Mouse (Mus musculus) embryonic facial prominence, embryonic 13.5 days (tissue): ENCODE data around the gene Srrm3. TPM values are rescaled to one million over a fixed set of nuclear protein-coding genes. Genes with fewer than 3 reads are reported as not detected.

Source experiments
- ATAC-seq: fragments of 200-750 bp; cut with Nextera tagmentation; 2 replicates; pipeline ENCODE4 v1.8.0; 2017; ENCODE audit warnings: low read depth; ENCODE audit not compliant: insufficient number of reproducible peaks, insufficient read depth, low FRiP score, low TSS enrichment
- H3K27ac ChIP-seq: fragments of 300-500 bp; sonication (generic); 2 replicates; pipeline ENCODE4 v1.5.1; 2015; ENCODE audit warnings: moderate library complexity, mild to moderate bottlenecking, inconsistent platforms
- H3K27me3 ChIP-seq: fragments of 300-500 bp; sonication (generic); 2 replicates; pipeline ENCODE4 v1.6.1; 2015; ENCODE audit warnings: mild to moderate bottlenecking, inconsistent platforms
- H3K36me3 ChIP-seq: fragments of 300-500 bp; sonication (generic); 2 replicates; pipeline ENCODE4 v1.6.1; 2015; ENCODE audit warnings: mild to moderate bottlenecking, inconsistent platforms
- H3K4me1 ChIP-seq: fragments of 300-500 bp; sonication (generic); 2 replicates; pipeline ENCODE4 v1.6.1; 2015; ENCODE audit warnings: inconsistent platforms
- H3K4me2 ChIP-seq: fragments of 300-500 bp; sonication (generic); 2 replicates; pipeline ENCODE4 v1.6.1; 2015; ENCODE audit warnings: moderate library complexity, mild to moderate bottlenecking, inconsistent platforms
- H3K4me3 ChIP-seq: fragments of 300-500 bp; sonication (generic); 2 replicates; pipeline ENCODE4 v1.5.1; 2015; ENCODE audit warnings: mild to moderate bottlenecking, inconsistent platforms
- H3K9ac ChIP-seq: fragments of 300-500 bp; sonication (generic); 2 replicates; pipeline ENCODE4 v1.6.1; 2015; ENCODE audit warnings: mild to moderate bottlenecking, inconsistent platforms
- H3K9me3 ChIP-seq: fragments of 300-500 bp; sonication (generic); 2 replicates; pipeline ENCODE4 v1.6.1; 2016; ENCODE audit warnings: inconsistent platforms
- WGBS: fragments of 180-500 bp; shearing (Covaris S2); methylation state at CpG from one replicate; pipeline ENCODE4 v1.1.7; 2015; ENCODE audit warnings: mixed read lengths; 5-methylcytosine and 5-hydroxymethylcytosine counted together
- polyA plus RNA-seq: library from polyadenylated mRNA; unstranded; fragments of >200 nt; fragmentation: Nextera tagmentation; extraction: Ambion mirVana; gene quantifications from 2 replicates; pipeline ENCODE4 v1.2.1, GENCODE M21; 2015

Srrm3 gene
- polyA plus RNA-seq, 1 experiment from 2014 or later, result 1.1 TPM

- no peak overlapping the region for H3K27ac ChIP-seq
- peaks cover 11% of the 10 kb centered on the region for H3K4me1 ChIP-seq
- no peak overlapping the region for H3K4me2 ChIP-seq
- ATAC-seq, result no peak
- WGBS, result 68% methylated on average over 4 of the region's 4 CpGs
- no peaks in the 10 kb centered on the region for H3K36me3 ChIP-seq
- H3K9me3 ChIP-seq, result no peaks in the 10 kb centered on the region
- H3K9ac ChIP-seq, result no peak overlapping the region
- H3K4me3 ChIP-seq, result no peak overlapping the region
- peaks cover 56% of the 10 kb centered on the region for H3K27me3 ChIP-seq
Measured at GRCm38 (mm10) chr5:135847460-135847859, 40.8 kb downstream of the Srrm3 start.

- Histone ChIP-seq H3K4me3 (no peak overlapping the region), H3K4me1 (peaks cover 11% of the 10 kb centered on the region), H3K4me2 (no peak overlapping the region), H3K27me3 (peaks cover 56% of the 10 kb centered on the region), H3K9me3 (no peaks in the 10 kb centered on the region), H3K36me3 (no peaks in the 10 kb centered on the region), H3K9ac (no peak overlapping the region), H3K27ac (no peak overlapping the region)
- ATAC-seq, result no peak
- WGBS, result 79% methylated on average over 3 of the region's 3 CpGs
Measured at GRCm38 (mm10) chr5:135847881-135848280, 41.2 kb downstream of the Srrm3 start.

GRCm38 (mm10) chr5:135851024-135851423 lies 44.3 kb downstream of the Srrm3 start:
- no peak overlapping the region; the same call in 1 of the 2 replicates for H3K9ac ChIP-seq
- under 1% methylated on average over 15 of the region's 15 CpGs for WGBS
- H3K4me2 ChIP-seq, result peak overlapping the region; percentile 15
- peaks cover 11% of the 10 kb centered on the region for H3K4me1 ChIP-seq
- H3K27ac ChIP-seq, result no peak overlapping the region
- no peak for ATAC-seq
- no peaks in the 10 kb centered on the region for H3K9me3 ChIP-seq
- H3K27me3 ChIP-seq, result peaks cover 86% of the 10 kb centered on the region
- H3K36me3 ChIP-seq, result no peaks in the 10 kb centered on the region
- 0 out of 2 replicates have a peak overlapping the region, but pooled peaks have one; percentile 4 for H3K4me3 ChIP-seq

GRCm38 (mm10) chr5:135851481-135851880 lies 44.8 kb downstream of the Srrm3 start:
- peaks cover 91% of the 10 kb centered on the region for H3K27me3 ChIP-seq
- H3K27ac ChIP-seq, result no peak overlapping the region
- ATAC-seq, result no peak
- H3K36me3 ChIP-seq, result no peaks in the 10 kb centered on the region
- peak overlapping the region; percentile 15 for H3K4me2 ChIP-seq
- 0 out of 2 replicates have a peak overlapping the region, but pooled peaks have one; percentile 4 for H3K4me3 ChIP-seq
- H3K4me1 ChIP-seq, result peaks cover 11% of the 10 kb centered on the region
- 3% methylated on average over 12 of the region's 14 CpGs for WGBS
- H3K9ac ChIP-seq, result no peak overlapping the region
- H3K9me3 ChIP-seq, result no peaks in the 10 kb centered on the region

- peaks cover 18% of the 10 kb centered on the region for H3K4me1 ChIP-seq
- peaks cover 93% of the 10 kb centered on the region for H3K27me3 ChIP-seq
- H3K27ac ChIP-seq, result no peak overlapping the region
- ATAC-seq, result no peak
- peak overlapping the region; percentile 30 for H3K4me2 ChIP-seq
- H3K9me3 ChIP-seq, result no peaks in the 10 kb centered on the region
- no peaks in the 10 kb centered on the region for H3K36me3 ChIP-seq
- 3% methylated on average over 10 of the region's 10 CpGs for WGBS
- no peak overlapping the region for H3K9ac ChIP-seq
- peak overlapping the region; percentile 12; the same call in 1 of the 2 replicates for H3K4me3 ChIP-seq
Measured at GRCm38 (mm10) chr5:135852421-135852820, 45.7 kb downstream of the Srrm3 start.

- H3K27ac ChIP-seq, result no peak overlapping the region
- no peak overlapping the region for H3K4me2 ChIP-seq
- no peak overlapping the region for H3K9ac ChIP-seq
- H3K36me3 ChIP-seq, result no peaks in the 10 kb centered on the region
- ATAC-seq, result no peak
- peaks cover 100% of the 10 kb centered on the region for H3K27me3 ChIP-seq
- H3K4me3 ChIP-seq, result no peak overlapping the region
- H3K9me3 ChIP-seq, result no peaks in the 10 kb centered on the region
- peaks cover 18% of the 10 kb centered on the region for H3K4me1 ChIP-seq
- WGBS, result 56% methylated on average over 7 of the region's 7 CpGs
Measured at GRCm38 (mm10) chr5:135853731-135854130, 47.0 kb downstream of the Srrm3 start.

- H3K27me3 ChIP-seq, result peaks cover 97% of the 10 kb centered on the region
- H3K4me3 ChIP-seq, result no peak overlapping the region
- H3K9ac ChIP-seq, result no peak overlapping the region
- no peak overlapping the region for H3K4me2 ChIP-seq
- H3K4me1 ChIP-seq, result peaks cover 18% of the 10 kb centered on the region
- WGBS, result 3% methylated on average over 4 of the region's 4 CpGs
- no peak for ATAC-seq
- H3K9me3 ChIP-seq, result no peaks in the 10 kb centered on the region
- no peaks in the 10 kb centered on the region for H3K36me3 ChIP-seq
- H3K27ac ChIP-seq, result no peak overlapping the region
Measured at GRCm38 (mm10) chr5:135855156-135855555, 48.5 kb downstream of the Srrm3 start.

GRCm38 (mm10) chr5:135866662-135867061 lies 60.0 kb downstream of the Srrm3 start:
- ATAC-seq, result no peak
- H3K9ac ChIP-seq, result no peak overlapping the region
- H3K9me3 ChIP-seq, result no peaks in the 10 kb centered on the region
- peaks cover 15% of the 10 kb centered on the region for H3K4me1 ChIP-seq
- no peak overlapping the region for H3K4me2 ChIP-seq
- H3K36me3 ChIP-seq, result no peaks in the 10 kb centered on the region
- H3K27me3 ChIP-seq, result peaks cover 93% of the 10 kb centered on the region
- no peak overlapping the region for H3K4me3 ChIP-seq
- no peak overlapping the region for H3K27ac ChIP-seq
- 33% methylated on average over 8 of the region's 8 CpGs for WGBS

GRCm38 (mm10) chr5:135867637-135868593 lies 61.2 kb downstream of the Srrm3 start:
- no peaks in the 10 kb centered on the region for H3K9me3 ChIP-seq
- no peak overlapping the region for H3K27ac ChIP-seq
- under 1% methylated on average over 87 of the region's 89 CpGs for WGBS
- ATAC-seq, result peak; percentile 29; the same call in 1 of the 2 replicates
- peaks cover 16% of the 10 kb centered on the region for H3K4me1 ChIP-seq
- H3K36me3 ChIP-seq, result no peaks in the 10 kb centered on the region
- peak overlapping the region; percentile 53 for H3K4me3 ChIP-seq
- H3K4me2 ChIP-seq, result peak overlapping the region; percentile 94
- H3K27me3 ChIP-seq, result peaks cover 91% of the 10 kb centered on the region
- H3K9ac ChIP-seq, result peak overlapping the region; percentile 71

- Histone ChIP-seq H3K36me3 (no peaks in the 10 kb centered on the region), H3K4me1 (peaks cover 19% of the 10 kb centered on the region), H3K4me2 (peak overlapping the region; percentile 94), H3K4me3 (peak overlapping the region; percentile 53), H3K27me3 (peaks cover 95% of the 10 kb centered on the region), H3K9me3 (no peaks in the 10 kb centered on the region), H3K27ac (no peak overlapping the region), H3K9ac (peak overlapping the region; percentile 71)
- no peak for ATAC-seq
- 3% methylated on average over 26 of the region's 27 CpGs for WGBS
Measured at GRCm38 (mm10) chr5:135868653-135869052, 62.0 kb downstream of the Srrm3 start.

- Histone ChIP-seq H3K9ac (no peak overlapping the region), H3K27ac (no peak overlapping the region), H3K4me3 (no peak overlapping the region), H3K27me3 (peaks cover 94% of the 10 kb centered on the region), H3K4me1 (peaks cover 19% of the 10 kb centered on the region), H3K36me3 (no peaks in the 10 kb centered on the region), H3K9me3 (no peaks in the 10 kb centered on the region), H3K4me2 (no peak overlapping the region)
- WGBS, result 68% methylated on average over 14 of the region's 14 CpGs
- no peak for ATAC-seq
Measured at GRCm38 (mm10) chr5:135869661-135870423, 63.2 kb downstream of the Srrm3 start.
